Comparison of ENCODE assay signal across 9 mouse cellular contexts in genomic region chr3:149705724-149706123, GRCm38 (mm10).
DNase-seq lines count a peak whose midpoint lies in the region; ATAC-seq lines count a peak whose summit lies in the region.
"Had no signal": no experiment of that assay in that cellular context is flagged by ENCODE, and none has a peak within 500 bp of the region (broad histone marks: within the 10 kb centered on the region; RNA-seq: fewer than 3 reads in every experiment).

No protein-coding gene starts in this region.

- no peaks in the 10 kb centered on the region for H3K36me3 ChIP-seq in kidney, embryonic 14.5 days (ENCODE audit: control insufficient read depth, insufficient read depth, low read length)
- no peaks in the 10 kb centered on the region for H3K36me3 ChIP-seq in forebrain, embryonic 14.5 days (ENCODE audit: control insufficient read depth, insufficient read depth, low read length)
- no peaks in the 10 kb centered on the region for H3K36me3 ChIP-seq in intestine, embryonic 15.5 days
- H3K36me3 ChIP-seq: stomach, embryonic 15.5 days had no signal

- H3K4me2 ChIP-seq in kidney, embryonic 14.5 days (replicated peaks; ENCODE audit: low read depth, low read length) = peak overlapping the region; percentile 19; the same call in 1 of the 2 replicates
- H3K4me2 ChIP-seq in forebrain, embryonic 14.5 days (ENCODE audit: low read length) = peak overlapping the region; percentile 35
- H3K4me2 ChIP-seq in intestine, embryonic 15.5 days (replicated peaks) = no peak overlapping the region
- H3K4me2 ChIP-seq: stomach, embryonic 15.5 days had no signal

- H3K4me1 ChIP-seq in kidney, embryonic 14.5 days (ENCODE audit: control insufficient read depth, insufficient read depth, low read length) = no peaks in the 10 kb centered on the region
- no peaks in the 10 kb centered on the region for H3K4me1 ChIP-seq in forebrain, embryonic 14.5 days (ENCODE audit: control insufficient read depth, insufficient read depth, low read length)
- no peaks in the 10 kb centered on the region for H3K4me1 ChIP-seq in intestine, embryonic 15.5 days (replicated peaks)
- H3K4me1 ChIP-seq: stomach, embryonic 15.5 days had no signal

- no peak overlapping the region for H3K4me3 ChIP-seq in kidney, embryonic 14.5 days (ENCODE audit: low read length)
- peak overlapping the region; percentile 13; the same call in 1 of the 2 replicates for H3K4me3 ChIP-seq in forebrain, embryonic 14.5 days (ENCODE audit: low read depth, low read length)
- H3K4me3 ChIP-seq in intestine, embryonic 15.5 days (replicated peaks) = no peak overlapping the region
- H3K4me3 ChIP-seq: stomach, embryonic 15.5 days had no signal

- 65% methylated on average over 10 of the region's 10 CpGs for WGBS in kidney, embryonic 14.5 days
- WGBS in forebrain, embryonic 14.5 days = 47% methylated on average over 10 of the region's 10 CpGs
- WGBS in intestine, embryonic 15.5 days = 93% methylated on average over 10 of the region's 10 CpGs

- DNase-seq in kidney, adult 8-10 months = no peak
- DNase-seq in forebrain, embryonic 14.5 days (ENCODE audit: low spot score) = peak; percentile 65
- DNase-seq in layer of hippocampus, postnatal 10 days (ENCODE audit: low spot score in 2 of 2) = peak; percentile 25 to 50
- DNase-seq in retina, embryonic 14.5 days (ENCODE audit: low spot score) = peak; percentile 31
- no peak for DNase-seq in lung, postnatal 10 days

- no peaks in the 10 kb centered on the region for H3K27me3 ChIP-seq in kidney, embryonic 14.5 days (ENCODE audit: control insufficient read depth, insufficient read depth, low read length)
- no peaks in the 10 kb centered on the region for H3K27me3 ChIP-seq in forebrain, embryonic 14.5 days (replicated peaks; ENCODE audit: control insufficient read depth, insufficient read depth, low read length)
- H3K27me3 ChIP-seq in intestine, embryonic 15.5 days (replicated peaks) = no peaks in the 10 kb centered on the region
- H3K27me3 ChIP-seq: stomach, embryonic 15.5 days had no signal

- 0 out of 2 replicates have a peak, but pooled peaks have one; percentile 28 for ATAC-seq in kidney, embryonic 14.5 days (ENCODE audit: low FRiP score, low TSS enrichment)
- peak; percentile 57 for ATAC-seq in forebrain, embryonic 14.5 days
- ATAC-seq in intestine, embryonic 15.5 days = no peak
- no peak for ATAC-seq in megakaryocyte progenitor cell, adult 5-6 weeks (replicated peaks; ENCODE audit: poor library complexity)

- no peak overlapping the region for H3K9ac ChIP-seq in kidney, embryonic 14.5 days (ENCODE audit: low read depth, low read length)
- H3K9ac ChIP-seq in forebrain, embryonic 14.5 days (ENCODE audit: low read length) = no peak overlapping the region
- H3K9ac ChIP-seq in intestine, embryonic 15.5 days = no peak overlapping the region
- H3K9ac ChIP-seq: stomach, embryonic 15.5 days had no signal

- H3K9me3 ChIP-seq in kidney, embryonic 14.5 days (ENCODE audit: control insufficient read depth, low read length) = no peaks in the 10 kb centered on the region
- no peaks in the 10 kb centered on the region for H3K9me3 ChIP-seq in forebrain, embryonic 14.5 days (replicated peaks; ENCODE audit: control insufficient read depth, low read length)
- no peaks in the 10 kb centered on the region for H3K9me3 ChIP-seq in intestine, embryonic 15.5 days
- H3K9me3 ChIP-seq: stomach, embryonic 15.5 days had no signal

- H3K27ac ChIP-seq in kidney, embryonic 14.5 days (ENCODE audit: low read depth, low read length) = no peak overlapping the region
- no peak overlapping the region for H3K27ac ChIP-seq in forebrain, embryonic 14.5 days (ENCODE audit: low read depth, low read length)
- H3K27ac ChIP-seq in intestine, embryonic 15.5 days = no peak overlapping the region
- H3K27ac ChIP-seq: stomach, embryonic 15.5 days had no signal

Comparison
In these comparisons a context has a peak if more than half of its experiments do, and no peak if none do; other contexts are left out.
1. ATAC-seq: peak in kidney, embryonic 14.5 days (single experiment) and forebrain, embryonic 14.5 days (single experiment); none in intestine, embryonic 15.5 days (single experiment) and megakaryocyte progenitor cell, adult 5-6 weeks (single experiment).
2. DNase-seq: peak in forebrain, embryonic 14.5 days (single experiment), layer of hippocampus, postnatal 10 days (2 of 2) and retina, embryonic 14.5 days (single experiment); none in kidney, adult 8-10 months (0 of 2) and lung, postnatal 10 days (single experiment).